Mouse (Mus musculus): ENCODE results near the gene Ppp5c. TPM values are rescaled to one million over a fixed set of nuclear protein-coding genes. Genes with fewer than 3 reads are reported as not detected.

The Ppp5c gene
- polyA plus RNA-seq, 1 experiment from 2014 or later, result 100 TPM

- DNase-seq (ENCODE audit: low spot score) (no peak), ATAC-seq (replicated peaks; ENCODE audit: insufficient number of reproducible peaks, low FRiP score, low TSS enrichment, low read depth) (no peak)
- H3K9ac ChIP-seq (replicated peaks; ENCODE audit: low read length), result peak within 1 kb of the TSS; percentile 77
- H3K36me3 ChIP-seq (replicated peaks; ENCODE audit: control insufficient read depth, insufficient read depth, low read depth, low read length), result no peaks in the 10 kb centered on the region
- 93% methylated on average over 5 of the region's 5 CpGs for WGBS
- H3K4me3 ChIP-seq (ENCODE audit: low read depth, low read length), result peak within 1 kb of the TSS; percentile 68
- H3K27ac ChIP-seq (replicated peaks; ENCODE audit: low read depth, low read length), result peak within 1 kb of the TSS; percentile 82
- peaks cover 10% of the 10 kb centered on the region for H3K4me1 ChIP-seq (ENCODE audit: control insufficient read depth, insufficient read depth, low read length)
- H3K4me2 ChIP-seq (ENCODE audit: low read depth, low read length), result peak within 1 kb of the TSS; percentile 78
- H3K27me3 ChIP-seq (ENCODE audit: control insufficient read depth, insufficient read depth, low read length), result no peaks in the 10 kb centered on the region
- no peaks in the 10 kb centered on the region; the same call in 1 of the 2 replicates for H3K9me3 ChIP-seq (replicated peaks; ENCODE audit: control insufficient read depth, low read length)
These were observed 35.3 kb downstream of the Ppp5c start, which contains the start of gene Ccdc8 for GRCm38 (mm10) chr7:16992451-16992807. Gene Ccdc8, plus strand, starts transcription at chr7:16992708.

GRCm38 (mm10) chr7:16991681-16992450 is 35.9 kb downstream of the Ppp5c start:
- ATAC-seq (replicated peaks; ENCODE audit: insufficient number of reproducible peaks, low FRiP score, low TSS enrichment, low read depth) (peak; percentile 63), DNase-seq (ENCODE audit: low spot score) (peak; percentile 89)
- 61% methylated on average over 18 of the region's 18 CpGs for WGBS
- Histone ChIP-seq H3K36me3 (replicated peaks; ENCODE audit: control insufficient read depth, insufficient read depth, low read depth, low read length) (no peaks in the 10 kb centered on the region), H3K4me3 (ENCODE audit: low read depth, low read length) (no peak overlapping the region), H3K4me2 (ENCODE audit: low read depth, low read length) (peak overlapping the region; percentile 16; the same call in 1 of the 2 replicates), H3K27ac (replicated peaks; ENCODE audit: low read depth, low read length) (peak overlapping the region; percentile 82), H3K9ac (replicated peaks; ENCODE audit: low read length) (peak overlapping the region; percentile 10), H3K4me1 (ENCODE audit: control insufficient read depth, insufficient read depth, low read length) (peaks cover 10% of the 10 kb centered on the region), H3K9me3 (replicated peaks; ENCODE audit: control insufficient read depth, low read length) (no peaks in the 10 kb centered on the region; the same call in 1 of the 2 replicates), H3K27me3 (ENCODE audit: control insufficient read depth, insufficient read depth, low read length) (no peaks in the 10 kb centered on the region)

- Histone ChIP-seq H3K4me2 (ENCODE audit: low read depth, low read length) (no peak overlapping the region), H3K4me1 (ENCODE audit: control insufficient read depth, insufficient read depth, low read length) (peaks cover 3% of the 10 kb centered on the region), H3K4me3 (ENCODE audit: low read depth, low read length) (no peak overlapping the region), H3K27me3 (ENCODE audit: control insufficient read depth, insufficient read depth, low read length) (no peaks in the 10 kb centered on the region), H3K36me3 (replicated peaks; ENCODE audit: control insufficient read depth, insufficient read depth, low read depth, low read length) (no peaks in the 10 kb centered on the region), H3K9ac (replicated peaks; ENCODE audit: low read length) (no peak overlapping the region), H3K9me3 (replicated peaks; ENCODE audit: control insufficient read depth, low read length) (no peaks in the 10 kb centered on the region; the same call in 1 of the 2 replicates), H3K27ac (replicated peaks; ENCODE audit: low read depth, low read length) (peak overlapping the region; percentile 38; the same call in 1 of the 2 replicates)
- DNase-seq (ENCODE audit: low spot score) (peak; percentile 48), ATAC-seq (replicated peaks; ENCODE audit: insufficient number of reproducible peaks, low FRiP score, low TSS enrichment, low read depth) (no peak)
- 31% methylated on average over 15 of the region's 15 CpGs for WGBS
These were observed 37.5 kb downstream of the Ppp5c start for GRCm38 (mm10) chr7:16990006-16990744.

GRCm38 (mm10) chr7:16988405-16988804 is 39.3 kb downstream of the Ppp5c start:
- H3K4me1 ChIP-seq (ENCODE audit: control insufficient read depth, insufficient read depth, low read length), result no peaks in the 10 kb centered on the region; the same call in 1 of the 2 replicates
- 40% methylated on average over 3 of the region's 3 CpGs for WGBS
- no peak overlapping the region for H3K4me2 ChIP-seq (ENCODE audit: low read depth, low read length)
- H3K9ac ChIP-seq (replicated peaks; ENCODE audit: low read length), result no peak overlapping the region
- peak; percentile 71 for DNase-seq (ENCODE audit: low spot score)
- no peak overlapping the region for H3K27ac ChIP-seq (replicated peaks; ENCODE audit: low read depth, low read length)
- no peaks in the 10 kb centered on the region for H3K27me3 ChIP-seq (ENCODE audit: control insufficient read depth, insufficient read depth, low read length)
- no peak overlapping the region for H3K4me3 ChIP-seq (ENCODE audit: low read depth, low read length)
- ATAC-seq (replicated peaks; ENCODE audit: insufficient number of reproducible peaks, low FRiP score, low TSS enrichment, low read depth), result no peak
- no peaks in the 10 kb centered on the region for H3K36me3 ChIP-seq (replicated peaks; ENCODE audit: control insufficient read depth, insufficient read depth, low read depth, low read length)
- H3K9me3 ChIP-seq (replicated peaks; ENCODE audit: control insufficient read depth, low read length), result no peaks in the 10 kb centered on the region; the same call in 1 of the 2 replicates

GRCm38 (mm10) chr7:16987541-16988149 is 40.1 kb downstream of the Ppp5c start:
- DNase-seq (ENCODE audit: low spot score), result no peak
- WGBS, result 45% methylated on average over 7 of the region's 7 CpGs
- Histone ChIP-seq H3K4me2 (ENCODE audit: low read depth, low read length) (no peak overlapping the region), H3K9me3 (replicated peaks; ENCODE audit: control insufficient read depth, low read length) (no peaks in the 10 kb centered on the region; the same call in 1 of the 2 replicates), H3K36me3 (replicated peaks; ENCODE audit: control insufficient read depth, insufficient read depth, low read depth, low read length) (no peaks in the 10 kb centered on the region), H3K27me3 (ENCODE audit: control insufficient read depth, insufficient read depth, low read length) (no peaks in the 10 kb centered on the region), H3K4me1 (ENCODE audit: control insufficient read depth, insufficient read depth, low read length) (peaks cover 7% of the 10 kb centered on the region; the same call in 1 of the 2 replicates), H3K9ac (replicated peaks; ENCODE audit: low read length) (no peak overlapping the region), H3K4me3 (ENCODE audit: low read depth, low read length) (no peak overlapping the region), H3K27ac (replicated peaks; ENCODE audit: low read depth, low read length) (peak overlapping the region; percentile 28; the same call in 1 of the 2 replicates)
- ATAC-seq (replicated peaks; ENCODE audit: insufficient number of reproducible peaks, low FRiP score, low TSS enrichment, low read depth), result no peak

- WGBS, result 20% methylated on average over 26 of the region's 26 CpGs
- peak; percentile 91 for DNase-seq (ENCODE audit: low spot score)
- H3K4me2 ChIP-seq (ENCODE audit: low read depth, low read length), result peak within 1 kb of the TSS; percentile 47
- H3K27me3 ChIP-seq (ENCODE audit: control insufficient read depth, insufficient read depth, low read length), result no peaks in the 10 kb centered on the region
- H3K4me1 ChIP-seq (ENCODE audit: control insufficient read depth, insufficient read depth, low read length), result peaks cover 8% of the 10 kb centered on the region; the same call in 1 of the 2 replicates
- ATAC-seq (replicated peaks; ENCODE audit: insufficient number of reproducible peaks, low FRiP score, low TSS enrichment, low read depth), result 0 out of 2 replicates have a peak, but pooled peaks have one; percentile 26
- H3K4me3 ChIP-seq (ENCODE audit: low read depth, low read length), result peak within 1 kb of the TSS; percentile 15
- no peak within 1 kb of the TSS for H3K27ac ChIP-seq (replicated peaks; ENCODE audit: low read depth, low read length)
- 0 out of 2 replicates have a peak within 1 kb of the TSS, but pooled peaks have one; percentile 2 for H3K9ac ChIP-seq (replicated peaks; ENCODE audit: low read length)
- no peaks in the 10 kb centered on the region for H3K9me3 ChIP-seq (replicated peaks; ENCODE audit: control insufficient read depth, low read length)
- H3K36me3 ChIP-seq (replicated peaks; ENCODE audit: control insufficient read depth, insufficient read depth, low read depth, low read length), result no peaks in the 10 kb centered on the region
These were observed 44.7 kb downstream of the Ppp5c start, which contains the start of gene Gm42372 for GRCm38 (mm10) chr7:16982859-16983568. Gene Gm42372, plus strand, starts transcription at chr7:16983086.

- Histone ChIP-seq H3K36me3 (replicated peaks; ENCODE audit: control insufficient read depth, insufficient read depth, low read depth, low read length) (no peaks in the 10 kb centered on the region), H3K9me3 (replicated peaks; ENCODE audit: control insufficient read depth, low read length) (no peaks in the 10 kb centered on the region), H3K27ac (replicated peaks; ENCODE audit: low read depth, low read length) (peak overlapping the region; percentile 59), H3K9ac (replicated peaks; ENCODE audit: low read length) (peak overlapping the region; percentile 54), H3K27me3 (ENCODE audit: control insufficient read depth, insufficient read depth, low read length) (no peaks in the 10 kb centered on the region), H3K4me2 (ENCODE audit: low read depth, low read length) (peak overlapping the region; percentile 42), H3K4me1 (ENCODE audit: control insufficient read depth, insufficient read depth, low read length) (peaks cover 8% of the 10 kb centered on the region; the same call in 1 of the 2 replicates), H3K4me3 (ENCODE audit: low read depth, low read length) (peak overlapping the region; percentile 21; the same call in 1 of the 2 replicates)
- DNase-seq (ENCODE audit: low spot score), result peak; percentile 70
- 3% methylated on average over 12 of the region's 12 CpGs for WGBS
- ATAC-seq (replicated peaks; ENCODE audit: insufficient number of reproducible peaks, low FRiP score, low TSS enrichment, low read depth), result no peak; the same call in 1 of the 2 replicates
These were observed 47.4 kb downstream of the Ppp5c start for GRCm38 (mm10) chr7:16980348-16980747.
